Mouse (Mus musculus) intestine, postnatal 0 days (tissue): ENCODE results near the gene 3100002H09Rik. TPM values are rescaled to one million over a fixed set of nuclear protein-coding genes. Genes with fewer than 3 reads are reported as not detected.

Experiments
- ATAC-seq: fragments of 200-750 bp; cut with Nextera tagmentation; 2 replicates; pipeline ENCODE4 v1.8.0; 2017; ENCODE audit warnings: mild to moderate bottlenecking, moderate TSS enrichment, moderate library complexity
- H3K27ac ChIP-seq: fragments of 300-500 bp; sonication (generic); 2 replicates; pipeline ENCODE4 v1.5.1; 2014; ENCODE audit warnings: mild to moderate bottlenecking, low read depth, low read length, moderate library complexity
- H3K27me3 ChIP-seq: fragments of 300-500 bp; sonication (generic); replicated peaks from 2 replicates; pipeline ENCODE4 v1.6.1; 2014; ENCODE audit warnings: low read length, mixed read lengths; ENCODE audit not compliant: control insufficient read depth, insufficient read depth
- H3K36me3 ChIP-seq: fragments of 300-500 bp; sonication (generic); 2 replicates; pipeline ENCODE4 v1.6.1; 2014; ENCODE audit warnings: mild to moderate bottlenecking, moderate library complexity; ENCODE audit not compliant: control insufficient read depth, insufficient read depth
- H3K4me1 ChIP-seq: fragments of 300-500 bp; sonication (generic); replicated peaks from 2 replicates; pipeline ENCODE4 v1.6.1; 2014; ENCODE audit warnings: antibody characterized with exemption, low read length, mixed read lengths; ENCODE audit not compliant: control insufficient read depth, insufficient read depth
- H3K4me2 ChIP-seq: fragments of 300-500 bp; sonication (generic); replicated peaks from 2 replicates; pipeline ENCODE4 v1.6.1; 2014; ENCODE audit warnings: low read depth, mild to moderate bottlenecking, moderate library complexity
- H3K4me3 ChIP-seq: fragments of 300-500 bp; sonication (generic); 2 replicates; pipeline ENCODE4 v1.5.1; 2014; ENCODE audit warnings: low read depth, low read length
- H3K9ac ChIP-seq: fragments of 300-500 bp; sonication (generic); 2 replicates; pipeline ENCODE4 v1.6.1; 2014; ENCODE audit warnings: mild to moderate bottlenecking, low read depth, low read length
- H3K9me3 ChIP-seq: fragments of 300-500 bp; sonication (generic); 2 replicates; pipeline ENCODE4 v1.6.1; 2016; ENCODE audit warnings: mixed run types; ENCODE audit not compliant: control insufficient read depth
- CTCF ChIP-seq: sonication (generic); IDR thresholded peaks from 2 replicates; pipeline ENCODE4 v1.5.1; 2016; ENCODE audit warnings: low read depth, mild to moderate bottlenecking, control low read depth, antibody characterized with exemption, moderate library complexity
- WGBS: fragments of 180-500 bp; shearing (Covaris S2); extraction: QIAGEN DNeasy Blood & Tissue Kit; methylation state at CpG from one replicate; pipeline ENCODE4 v1.1.7; 2014; 5-methylcytosine and 5-hydroxymethylcytosine counted together
- polyA plus RNA-seq: library from polyadenylated mRNA; unstranded; fragments of >200 nt; fragmentation: Nextera tagmentation; extraction: Ambion mirVana; gene quantifications from 2 replicates; pipeline ENCODE4 v1.2.1, GENCODE M21; 2015

3100002H09Rik gene
- polyA plus RNA-seq, 1 experiment from 2014 or later = not detected

- H3K4me2 ChIP-seq = no peak overlapping the region
- TF ChIP-seq CTCF = no peak
- no peaks in the 10 kb centered on the region for H3K36me3 ChIP-seq
- H3K9me3 ChIP-seq = no peaks in the 10 kb centered on the region
- no peak overlapping the region for H3K4me3 ChIP-seq
- H3K27ac ChIP-seq = no peak overlapping the region
- 29% methylated on average over 1 of the region's 1 CpGs for WGBS
- H3K27me3 ChIP-seq = no peaks in the 10 kb centered on the region
- no peaks in the 10 kb centered on the region for H3K4me1 ChIP-seq
- H3K9ac ChIP-seq = no peak overlapping the region
- no peak for ATAC-seq
Measured at GRCm38 (mm10) chr4:124616636-124617035, 6.0 kb upstream of the 3100002H09Rik start.

GRCm38 (mm10) chr4:124615986-124616385 is 5.4 kb upstream of the 3100002H09Rik start:
- Histone ChIP-seq H3K36me3 (no peaks in the 10 kb centered on the region), H3K9me3 (no peaks in the 10 kb centered on the region), H3K9ac (no peak overlapping the region), H3K27me3 (no peaks in the 10 kb centered on the region), H3K27ac (no peak overlapping the region), H3K4me3 (no peak overlapping the region), H3K4me1 (no peaks in the 10 kb centered on the region), H3K4me2 (no peak overlapping the region)
- no peak for ATAC-seq
- TF ChIP-seq CTCF = no peak
- WGBS = 62% methylated on average over 9 of the region's 9 CpGs

- H3K4me1 ChIP-seq = no peaks in the 10 kb centered on the region
- no peaks in the 10 kb centered on the region for H3K9me3 ChIP-seq
- H3K27me3 ChIP-seq = no peaks in the 10 kb centered on the region
- WGBS = 50% methylated on average over 14 of the region's 14 CpGs
- TF ChIP-seq CTCF = no peak
- H3K4me3 ChIP-seq = no peak overlapping the region
- no peaks in the 10 kb centered on the region for H3K36me3 ChIP-seq
- H3K9ac ChIP-seq = no peak overlapping the region
- no peak overlapping the region for H3K27ac ChIP-seq
- no peak for ATAC-seq
- no peak overlapping the region for H3K4me2 ChIP-seq
Measured at GRCm38 (mm10) chr4:124615406-124615960, 4.9 kb upstream of the 3100002H09Rik start.

- no peak for TF ChIP-seq CTCF
- Histone ChIP-seq H3K27ac (no peak overlapping the region), H3K4me3 (no peak overlapping the region), H3K36me3 (no peaks in the 10 kb centered on the region), H3K9ac (no peak overlapping the region), H3K27me3 (no peaks in the 10 kb centered on the region), H3K4me1 (no peaks in the 10 kb centered on the region), H3K9me3 (no peaks in the 10 kb centered on the region), H3K4me2 (no peak overlapping the region)
- no peak for ATAC-seq
- WGBS = 11% methylated on average over 1 of the region's 1 CpGs
Measured at GRCm38 (mm10) chr4:124614189-124614588, 3.6 kb upstream of the 3100002H09Rik start.

- H3K27me3 ChIP-seq = no peaks in the 10 kb centered on the region
- 58% methylated on average over 4 of the region's 4 CpGs for WGBS
- no peak overlapping the region for H3K27ac ChIP-seq
- ATAC-seq = no peak
- H3K36me3 ChIP-seq = no peaks in the 10 kb centered on the region
- no peak for TF ChIP-seq CTCF
- H3K9me3 ChIP-seq = no peaks in the 10 kb centered on the region
- no peak overlapping the region for H3K9ac ChIP-seq
- no peaks in the 10 kb centered on the region for H3K4me1 ChIP-seq
- H3K4me3 ChIP-seq = no peak overlapping the region
- H3K4me2 ChIP-seq = no peak overlapping the region
Measured at GRCm38 (mm10) chr4:124611768-124612167, 1.2 kb upstream of the 3100002H09Rik start.

DNA sequence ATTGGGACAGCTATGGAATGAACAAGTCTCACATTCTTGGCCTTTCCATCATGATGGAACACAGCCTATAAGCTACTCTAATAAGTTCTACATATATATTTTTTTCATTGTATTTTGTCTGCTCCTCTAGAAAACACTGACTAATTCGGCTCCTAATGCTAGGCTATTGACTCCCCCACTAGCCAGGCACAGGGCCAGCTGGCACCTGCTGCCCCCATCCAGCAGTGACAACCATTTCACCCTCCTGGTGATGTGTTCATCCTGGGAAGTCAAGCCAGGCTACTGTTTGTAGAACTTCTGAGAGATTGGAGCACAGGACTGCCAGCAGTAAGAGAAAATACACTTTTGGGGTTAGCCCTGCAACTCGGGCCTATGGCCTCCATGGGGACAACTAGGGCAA is 537 bp downstream of the 3100002H09Rik start:
- Histone ChIP-seq H3K36me3 (no peaks in the 10 kb centered on the region), H3K4me1 (no peaks in the 10 kb centered on the region), H3K9ac (no peak overlapping the region), H3K27ac (no peak overlapping the region), H3K9me3 (no peaks in the 10 kb centered on the region), H3K27me3 (no peaks in the 10 kb centered on the region), H3K4me2 (no peak overlapping the region), H3K4me3 (no peak overlapping the region)
- ATAC-seq = no peak
- WGBS = 63% methylated on average over 2 of the region's 2 CpGs
- TF ChIP-seq CTCF = no peak

DNA sequence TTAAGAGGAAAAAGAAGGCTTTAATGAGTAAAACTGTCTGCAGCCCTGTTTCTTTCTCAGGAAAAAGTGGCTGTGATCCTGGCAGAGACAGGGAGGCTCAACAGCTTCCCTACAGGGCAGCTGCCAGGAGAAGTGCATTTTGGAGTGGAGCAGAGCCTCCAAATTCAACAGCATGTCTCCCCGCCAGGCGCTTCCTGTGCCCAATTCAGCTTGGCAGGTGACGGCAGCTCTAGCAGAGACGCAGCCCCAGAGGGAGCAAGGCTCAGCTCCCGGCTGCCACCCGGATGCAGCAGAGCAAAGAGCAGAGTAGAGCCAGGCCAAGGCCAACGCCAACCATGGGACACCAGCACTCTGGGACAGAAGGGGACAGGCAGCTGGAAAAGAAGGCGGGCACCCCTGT is 3.4 kb downstream of the 3100002H09Rik start:
- no peak overlapping the region for H3K27ac ChIP-seq
- no peaks in the 10 kb centered on the region for H3K27me3 ChIP-seq
- H3K36me3 ChIP-seq = no peaks in the 10 kb centered on the region
- H3K4me1 ChIP-seq = no peaks in the 10 kb centered on the region
- H3K4me2 ChIP-seq = no peak overlapping the region
- 75% methylated on average over 7 of the region's 8 CpGs for WGBS
- no peak for ATAC-seq
- no peak for TF ChIP-seq CTCF
- H3K9ac ChIP-seq = no peak overlapping the region
- H3K9me3 ChIP-seq = no peaks in the 10 kb centered on the region
- H3K4me3 ChIP-seq = no peak overlapping the region
